Mouse (Mus musculus) liver, adult 2 months (tissue): ENCODE measurements at regions not wholly inside any gene's neighbourhood (a gene's known extent, or its start where the extent isn't known, plus 50 kb on each side); places are given as distances from the start of the nearest gene placed in this dataset.

Experiments
- CTCF ChIP-seq: fragments of 200-500 bp; IDR thresholded peaks from 2 replicates; pipeline ENCODE4 v1.5.1; 2011; ENCODE audit warnings: low read depth, low read length, control low read depth
- POLR2A ChIP-seq: fragments of 200-500 bp; IDR thresholded peaks from 2 replicates; pipeline ENCODE4 v1.6.1; 2011; ENCODE audit warnings: low read length, control low read depth; ENCODE audit not compliant: insufficient read depth; ENCODE audit errors: extremely low read depth

DNA sequence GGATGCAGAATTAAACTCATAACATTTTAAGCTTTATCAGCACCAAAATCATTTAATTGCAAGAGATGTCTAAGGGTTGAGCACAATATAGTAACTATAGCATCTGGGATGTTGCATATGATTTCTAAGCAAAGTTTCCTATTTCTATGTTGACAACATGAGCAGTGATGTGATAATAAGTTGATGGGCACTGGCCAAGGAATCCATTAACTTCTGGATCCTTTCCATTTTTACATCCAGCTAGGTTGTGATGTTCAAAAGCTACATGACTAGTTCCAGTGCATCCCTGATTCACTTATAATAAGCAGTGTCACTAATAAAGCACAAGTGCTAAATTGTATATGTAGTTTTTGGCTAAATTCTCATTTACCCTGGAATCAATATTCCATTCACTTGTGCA, 1356.7 kb downstream of the Hace1 start:
- TF ChIP-seq CTCF (no peak), POLR2A (no peak)
